Mouse (Mus musculus) layer of hippocampus, adult 9-11 months (tissue): ENCODE measurements at regions not wholly inside any gene's neighbourhood (a gene's known extent, or its start where the extent isn't known, plus 50 kb on each side); places are given as distances from the start of the nearest gene placed in this dataset.

Experiments used
- DNase-seq: peaks from one replicate; pipeline ENCODE4 v3.0.0; 2022

- DNase-seq, result no peak
These were observed 252.7 kb upstream of the Dnajc24 start for GRCm38 (mm10) chr2:106256012-106256411.

- DNase-seq, result no peak
These were observed 231.0 kb upstream of the Dnajc24 start for GRCm38 (mm10) chr2:106234358-106234757.

GRCm38 (mm10) chr2:106231136-106231535, 227.8 kb upstream of the Dnajc24 start:
- no peak for DNase-seq

- no peak for DNase-seq
These were observed 226.7 kb upstream of the Dnajc24 start for GRCm38 (mm10) chr2:106230021-106230420.

- DNase-seq, result no peak
These were observed 224.9 kb upstream of the Dnajc24 start for GRCm38 (mm10) chr2:106228249-106228648.

GRCm38 (mm10) chr2:106216169-106216568, 212.8 kb upstream of the Dnajc24 start:
- peak; percentile 78 for DNase-seq

GRCm38 (mm10) chr2:106213740-106214139, 210.4 kb upstream of the Dnajc24 start:
- DNase-seq, result no peak

GRCm38 (mm10) chr2:106210773-106211172, 207.4 kb upstream of the Dnajc24 start:
- DNase-seq, result no peak

GRCm38 (mm10) chr2:106208767-106209250, 205.5 kb upstream of the Dnajc24 start:
- DNase-seq, result no peak

GRCm38 (mm10) chr2:106200130-106200529, 196.8 kb upstream of the Dnajc24 start:
- no peak for DNase-seq

GRCm38 (mm10) chr2:106195170-106195569, 191.8 kb upstream of the Dnajc24 start:
- DNase-seq, result no peak

- DNase-seq, result peak; percentile 72
These were observed 191.1 kb upstream of the Dnajc24 start for GRCm38 (mm10) chr2:106194369-106195023.

GRCm38 (mm10) chr2:106193889-106194347, 190.6 kb upstream of the Dnajc24 start:
- DNase-seq, result no peak

- no peak for DNase-seq
These were observed 187.4 kb upstream of the Dnajc24 start for GRCm38 (mm10) chr2:106190579-106191322.

GRCm38 (mm10) chr2:106183651-106184050, 180.3 kb upstream of the Dnajc24 start:
- no peak for DNase-seq

- peak; percentile 5 for DNase-seq
These were observed 178.7 kb upstream of the Dnajc24 start for GRCm38 (mm10) chr2:106182051-106182450.

GRCm38 (mm10) chr2:106162681-106163080, 159.3 kb upstream of the Dnajc24 start:
- DNase-seq, result no peak

GRCm38 (mm10) chr2:106161877-106162276, 158.5 kb upstream of the Dnajc24 start:
- DNase-seq, result no peak

GRCm38 (mm10) chr2:106149701-106150100, 146.4 kb upstream of the Dnajc24 start:
- no peak for DNase-seq

GRCm38 (mm10) chr2:106140931-106141330, 137.6 kb upstream of the Dnajc24 start:
- DNase-seq, result no peak

GRCm38 (mm10) chr2:106101002-106101401, 97.7 kb upstream of the Dnajc24 start:
- no peak for DNase-seq

- no peak for DNase-seq
These were observed 82.8 kb upstream of the Dnajc24 start for GRCm38 (mm10) chr2:106086121-106086520.

- DNase-seq, result peak; percentile 3
These were observed 80.8 kb upstream of the Dnajc24 start for GRCm38 (mm10) chr2:106083801-106084800.
